Mouse (Mus musculus): ENCODE data around the gene Krt6a. TPM values are rescaled to one million over a fixed set of nuclear protein-coding genes. Genes with fewer than 3 reads are reported as not detected.

Krt6a gene
- polyA plus RNA-seq (2016; fragmentation: Nextera tagmentation; extraction: Ambion mirVana) = not detected in 2 replicates

GRCm38 (mm10) chr15:101694207-101694606, at the start of gene Krt6a:
Krt6a (minus strand) TSS chr15:101694307.
- Histone ChIP-seq H3K9ac (replicated peaks) (no peak within 1 kb of the TSS), H3K4me3 (no peak within 1 kb of the TSS), H3K9me3 (no peaks in the 10 kb centered on the region), H3K36me3 (no peaks in the 10 kb centered on the region), H3K27ac (replicated peaks) (no peak within 1 kb of the TSS), H3K27me3 (no peaks in the 10 kb centered on the region), H3K4me2 (replicated peaks) (no peak within 1 kb of the TSS), H3K4me1 (no peaks in the 10 kb centered on the region)
- 85% methylated on average over 5 of the region's 5 CpGs for WGBS
- no peak for ATAC-seq (ENCODE audit: low FRiP score, low read depth)

- no peak for ATAC-seq (ENCODE audit: low FRiP score, low read depth)
- H3K4me2 ChIP-seq (replicated peaks) = no peak within 1 kb of the TSS
- no peak within 1 kb of the TSS for H3K9ac ChIP-seq (replicated peaks)
- no peaks in the 10 kb centered on the region for H3K27me3 ChIP-seq
- WGBS = 57% methylated on average over 14 of the region's 14 CpGs
- H3K4me3 ChIP-seq = no peak within 1 kb of the TSS
- no peak within 1 kb of the TSS for H3K27ac ChIP-seq (replicated peaks)
- no peaks in the 10 kb centered on the region for H3K4me1 ChIP-seq
- H3K9me3 ChIP-seq = no peaks in the 10 kb centered on the region
- H3K36me3 ChIP-seq = no peaks in the 10 kb centered on the region
These were observed 48.6 kb upstream of the Krt6a start, which contains the start of gene Krt71 for GRCm38 (mm10) chr15:101742711-101743110. Krt71 (minus strand) TSS chr15:101743109.

- ATAC-seq (ENCODE audit: low FRiP score, low read depth) = no peak
- Histone ChIP-seq H3K27ac (replicated peaks) (no peak overlapping the region), H3K9me3 (no peaks in the 10 kb centered on the region), H3K4me1 (no peaks in the 10 kb centered on the region), H3K9ac (replicated peaks) (no peak overlapping the region), H3K36me3 (no peaks in the 10 kb centered on the region), H3K4me2 (replicated peaks) (no peak overlapping the region), H3K4me3 (no peak overlapping the region), H3K27me3 (no peaks in the 10 kb centered on the region)
- WGBS = 74% methylated on average over 7 of the region's 7 CpGs
These were observed 43.7 kb upstream of the Krt6a start for GRCm38 (mm10) chr15:101737786-101738185.

GRCm38 (mm10) chr15:101730653-101731052, 36.5 kb upstream of the Krt6a start:
- Histone ChIP-seq H3K4me1 (no peaks in the 10 kb centered on the region), H3K36me3 (no peaks in the 10 kb centered on the region)
- no peak for ATAC-seq (ENCODE audit: low FRiP score, low read depth)

GRCm38 (mm10) chr15:101724686-101725085, 30.6 kb upstream of the Krt6a start:
- Histone ChIP-seq H3K9ac (replicated peaks) (no peak overlapping the region), H3K9me3 (no peaks in the 10 kb centered on the region), H3K4me1 (no peaks in the 10 kb centered on the region), H3K27me3 (no peaks in the 10 kb centered on the region), H3K27ac (replicated peaks) (no peak overlapping the region), H3K4me3 (no peak overlapping the region), H3K36me3 (no peaks in the 10 kb centered on the region), H3K4me2 (replicated peaks) (no peak overlapping the region)
- no peak for ATAC-seq (ENCODE audit: low FRiP score, low read depth)
- WGBS = 77% methylated on average over 5 of the region's 5 CpGs

More at GRCm38 (mm10) chr15:101730653-101731052, 36.5 kb upstream of the Krt6a start:
- H3K27ac ChIP-seq (replicated peaks) = no peak overlapping the region
- H3K27me3 ChIP-seq = no peaks in the 10 kb centered on the region
- no peak overlapping the region for H3K4me2 ChIP-seq (replicated peaks)
- no peak overlapping the region for H3K4me3 ChIP-seq
- H3K9ac ChIP-seq (replicated peaks) = no peak overlapping the region
- H3K9me3 ChIP-seq = no peaks in the 10 kb centered on the region

GRCm38 (mm10) chr15:101715831-101716230, 21.7 kb upstream of the Krt6a start:
- Histone ChIP-seq H3K9me3 (no peaks in the 10 kb centered on the region), H3K4me3 (no peak overlapping the region), H3K4me2 (replicated peaks) (no peak overlapping the region), H3K36me3 (no peaks in the 10 kb centered on the region), H3K4me1 (no peaks in the 10 kb centered on the region), H3K9ac (replicated peaks) (no peak overlapping the region), H3K27me3 (no peaks in the 10 kb centered on the region), H3K27ac (replicated peaks) (no peak overlapping the region)
- ATAC-seq (ENCODE audit: low FRiP score, low read depth) = no peak
- WGBS = 70% methylated on average over 3 of the region's 3 CpGs

GRCm38 (mm10) chr15:101714356-101714755, 20.2 kb upstream of the Krt6a start:
- no peak for ATAC-seq (ENCODE audit: low FRiP score, low read depth)
- Histone ChIP-seq H3K27me3 (no peaks in the 10 kb centered on the region), H3K9ac (replicated peaks) (no peak overlapping the region), H3K36me3 (no peaks in the 10 kb centered on the region), H3K4me3 (no peak overlapping the region), H3K27ac (replicated peaks) (no peak overlapping the region), H3K9me3 (no peaks in the 10 kb centered on the region), H3K4me1 (no peaks in the 10 kb centered on the region), H3K4me2 (replicated peaks) (no peak overlapping the region)
- 88% methylated on average over 5 of the region's 5 CpGs for WGBS

GRCm38 (mm10) chr15:101713731-101714130, 19.6 kb upstream of the Krt6a start:
- Histone ChIP-seq H3K27me3 (no peaks in the 10 kb centered on the region), H3K4me3 (no peak overlapping the region), H3K9me3 (no peaks in the 10 kb centered on the region), H3K36me3 (no peaks in the 10 kb centered on the region), H3K4me1 (no peaks in the 10 kb centered on the region), H3K27ac (replicated peaks) (no peak overlapping the region), H3K4me2 (replicated peaks) (no peak overlapping the region), H3K9ac (replicated peaks) (no peak overlapping the region)
- 69% methylated on average over 8 of the region's 8 CpGs for WGBS
- no peak for ATAC-seq (ENCODE audit: low FRiP score, low read depth)

- Histone ChIP-seq H3K4me1 (no peaks in the 10 kb centered on the region), H3K27me3 (no peaks in the 10 kb centered on the region), H3K9me3 (no peaks in the 10 kb centered on the region), H3K27ac (replicated peaks) (no peak within 1 kb of the TSS), H3K36me3 (no peaks in the 10 kb centered on the region), H3K4me3 (no peak within 1 kb of the TSS), H3K9ac (replicated peaks) (no peak within 1 kb of the TSS), H3K4me2 (replicated peaks) (no peak within 1 kb of the TSS)
- 79% methylated on average over 13 of the region's 13 CpGs for WGBS
- no peak for ATAC-seq (ENCODE audit: low FRiP score, low read depth)
These were observed 18.6 kb upstream of the Krt6a start, which contains the start of gene Krt5 for GRCm38 (mm10) chr15:101712720-101713119. Krt5 (minus strand) TSS chr15:101712898.

GRCm38 (mm10) chr15:101708683-101709082, 14.6 kb upstream of the Krt6a start:
- 63% methylated on average over 11 of the region's 11 CpGs for WGBS
- no peaks in the 10 kb centered on the region for H3K27me3 ChIP-seq
- no peak overlapping the region for H3K9ac ChIP-seq (replicated peaks)
- no peak overlapping the region for H3K27ac ChIP-seq (replicated peaks)
- H3K4me2 ChIP-seq (replicated peaks) = no peak overlapping the region
- no peaks in the 10 kb centered on the region for H3K4me1 ChIP-seq
- no peak for ATAC-seq (ENCODE audit: low FRiP score, low read depth)
- no peak overlapping the region for H3K4me3 ChIP-seq
- H3K9me3 ChIP-seq = no peaks in the 10 kb centered on the region
- no peaks in the 10 kb centered on the region for H3K36me3 ChIP-seq

- no peaks in the 10 kb centered on the region for H3K4me1 ChIP-seq
- no peak for ATAC-seq (ENCODE audit: low FRiP score, low read depth)
- H3K9ac ChIP-seq (replicated peaks) = no peak overlapping the region
- H3K4me2 ChIP-seq (replicated peaks) = no peak overlapping the region
- no peaks in the 10 kb centered on the region for H3K36me3 ChIP-seq
- no peaks in the 10 kb centered on the region for H3K27me3 ChIP-seq
- no peak overlapping the region for H3K27ac ChIP-seq (replicated peaks)
- WGBS = 90% methylated on average over 9 of the region's 9 CpGs
- H3K9me3 ChIP-seq = no peaks in the 10 kb centered on the region
- H3K4me3 ChIP-seq = no peak overlapping the region
These were observed 13.3 kb upstream of the Krt6a start for GRCm38 (mm10) chr15:101707454-101707853.

- H3K9ac ChIP-seq (replicated peaks) = no peak overlapping the region
- no peaks in the 10 kb centered on the region for H3K36me3 ChIP-seq
- no peaks in the 10 kb centered on the region for H3K4me1 ChIP-seq
- no peak for ATAC-seq (ENCODE audit: low FRiP score, low read depth)
- H3K4me2 ChIP-seq (replicated peaks) = no peak overlapping the region
- H3K27ac ChIP-seq (replicated peaks) = no peak overlapping the region
- 69% methylated on average over 4 of the region's 4 CpGs for WGBS
- H3K27me3 ChIP-seq = no peaks in the 10 kb centered on the region
- no peaks in the 10 kb centered on the region for H3K9me3 ChIP-seq
- H3K4me3 ChIP-seq = no peak overlapping the region
These were observed 10.0 kb upstream of the Krt6a start for GRCm38 (mm10) chr15:101704066-101704465.

- WGBS = 22% methylated on average over 2 of the region's 2 CpGs
- no peak overlapping the region for H3K27ac ChIP-seq (replicated peaks)
These were observed 8.3 kb upstream of the Krt6a start for GRCm38 (mm10) chr15:101702380-101702779.

More at GRCm38 (mm10) chr15:101702380-101702779, 8.3 kb upstream of the Krt6a start:
- H3K9me3 ChIP-seq = no peaks in the 10 kb centered on the region
- H3K9ac ChIP-seq (replicated peaks) = no peak overlapping the region
- H3K4me2 ChIP-seq (replicated peaks) = no peak overlapping the region
- no peak for ATAC-seq (ENCODE audit: low FRiP score, low read depth)
- no peaks in the 10 kb centered on the region for H3K27me3 ChIP-seq
- H3K4me3 ChIP-seq = no peak overlapping the region
- H3K4me1 ChIP-seq = no peaks in the 10 kb centered on the region
- H3K36me3 ChIP-seq = no peaks in the 10 kb centered on the region
